Mouse (Mus musculus) liver, adult 2 months (tissue): ENCODE measurements around the gene Camkmt. TPM values are rescaled to one million over a fixed set of nuclear protein-coding genes. Genes with fewer than 3 reads are reported as not detected.

ENCODE experiments used
- DNase-seq: peaks from one replicate; pipeline ENCODE4 v3.0.0-alpha.2; 2011; ENCODE audit warnings: low read depth, low spot score; ENCODE audit errors: extremely low read depth
- H3K27ac ChIP-seq: fragments of 200-500 bp; replicated peaks from 2 replicates; pipeline ENCODE4 v1.5.1; 2012; ENCODE audit warnings: low read depth, mild to moderate bottlenecking, control low read depth, inconsistent platforms, low read length; ENCODE audit not compliant: insufficient read depth
- H3K27me3 ChIP-seq: fragments of 200-500 bp; 2 replicates; pipeline ENCODE4 v1.6.1; 2012; ENCODE audit warnings: mild to moderate bottlenecking, moderate library complexity, low read length, inconsistent platforms; ENCODE audit not compliant: control insufficient read depth, insufficient read depth
- H3K36me3 ChIP-seq: fragments of 200-500 bp; 2 replicates; pipeline ENCODE4 v1.6.1; 2012; ENCODE audit warnings: low read length, inconsistent platforms; ENCODE audit not compliant: control insufficient read depth, insufficient read depth
- H3K4me1 ChIP-seq: fragments of 200-500 bp; 2 replicates; pipeline ENCODE4 v1.6.1; 2011; ENCODE audit warnings: low read length; ENCODE audit not compliant: control insufficient read depth, insufficient read depth
- H3K4me3 ChIP-seq: fragments of 200-500 bp; 2 replicates; pipeline ENCODE4 v1.5.1; 2011; ENCODE audit warnings: low read depth, mild to moderate bottlenecking, control low read depth, low read length, moderate library complexity; ENCODE audit not compliant: insufficient read depth
- H3K79me2 ChIP-seq: fragments of 200-500 bp; 2 replicates; pipeline ENCODE4 v1.6.1; 2012; ENCODE audit warnings: inconsistent platforms, mild to moderate bottlenecking, low read length, moderate library complexity; ENCODE audit not compliant: control insufficient read depth, insufficient read depth
- H3K9ac ChIP-seq: fragments of 200-500 bp; 2 replicates; pipeline ENCODE4 v1.6.1; 2012; ENCODE audit warnings: low read depth, mild to moderate bottlenecking, control low read depth, inconsistent platforms, low read length
- CTCF ChIP-seq: fragments of 200-500 bp; IDR thresholded peaks from 2 replicates; pipeline ENCODE4 v1.5.1; 2011; ENCODE audit warnings: low read depth, low read length, control low read depth
- POLR2A ChIP-seq: fragments of 200-500 bp; IDR thresholded peaks from 2 replicates; pipeline ENCODE4 v1.6.1; 2011; ENCODE audit warnings: low read length, control low read depth; ENCODE audit not compliant: insufficient read depth; ENCODE audit errors: extremely low read depth
- WGBS: fragments of 180-500 bp; shearing (Covaris S2); methylation state at CpG from one replicate; pipeline ENCODE4 v1.1.7; 2018; 5-methylcytosine and 5-hydroxymethylcytosine counted together
- polyA plus RNA-seq: library from polyadenylated mRNA; depleted of rRNA; stranded (reverse); fragments of >200 nt; gene quantifications from 2 replicates; pipeline ENCODE4 v1.2.3, GENCODE M21; 2012
- total RNA-seq: library from RNA; depleted of rRNA; stranded (reverse); fragments of >200 nt; gene quantifications from 2 replicates; pipeline ENCODE4 v1.2.3, GENCODE M21; 2014

The Camkmt gene
- total and polyA plus RNA-seq, 2 experiments, result 1.7 to 2.0 TPM

DNA sequence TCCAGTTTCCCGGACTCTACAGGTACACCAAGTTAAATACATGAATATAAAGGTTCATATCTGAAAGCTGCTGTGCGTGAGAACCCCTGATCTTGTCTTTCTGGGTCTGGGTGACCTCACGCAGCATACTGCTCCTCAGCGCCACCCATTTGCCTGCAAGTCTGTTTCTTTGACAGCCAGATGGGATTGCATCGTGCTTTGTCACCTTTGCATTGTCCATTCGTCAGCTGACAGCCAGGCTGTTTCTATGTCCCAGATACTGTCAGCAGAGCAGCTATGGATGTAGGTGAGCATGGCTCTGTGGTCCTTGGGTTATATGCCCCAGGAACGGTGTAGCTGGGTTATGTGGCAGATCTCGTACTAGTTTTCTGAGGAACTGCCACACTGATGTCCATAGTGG, 278.4 kb downstream of the Camkmt start:
- Histone ChIP-seq H3K27ac (no peak overlapping the region), H3K36me3 (no peaks in the 10 kb centered on the region), H3K4me3 (no peak overlapping the region), H3K79me2 (no peaks in the 10 kb centered on the region), H3K27me3 (no peaks in the 10 kb centered on the region), H3K9ac (no peak overlapping the region), H3K4me1 (no peaks in the 10 kb centered on the region)
- no peak for DNase-seq
- 72% methylated on average over 8 of the region's 8 CpGs for WGBS
- TF ChIP-seq CTCF (no peak), POLR2A (no peak)

DNA sequence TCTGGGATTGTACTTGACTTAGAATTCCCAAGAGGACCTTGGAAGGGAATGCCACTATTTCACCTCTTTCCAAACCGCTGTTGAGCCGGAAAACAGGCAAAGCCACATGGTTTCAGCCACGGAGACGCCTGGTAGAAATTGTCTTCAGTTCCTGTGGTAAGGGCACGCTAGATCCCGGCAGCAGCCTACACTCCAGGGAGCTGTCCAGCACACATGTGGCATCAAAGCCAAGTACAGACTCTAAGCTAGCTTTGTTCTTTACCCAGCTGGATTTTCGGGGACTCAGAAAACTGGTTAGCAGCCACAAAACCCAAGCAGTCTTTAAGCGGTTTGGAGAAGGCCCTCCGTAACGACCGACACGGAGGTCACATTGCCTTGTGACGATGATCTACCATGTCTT, 281.7 kb downstream of the Camkmt start:
- WGBS, result 74% methylated on average over 13 of the region's 13 CpGs
- Histone ChIP-seq H3K9ac (no peak overlapping the region), H3K36me3 (no peaks in the 10 kb centered on the region), H3K4me1 (no peaks in the 10 kb centered on the region; the same call in 1 of the 2 replicates), H3K79me2 (no peaks in the 10 kb centered on the region), H3K27ac (no peak overlapping the region), H3K27me3 (no peaks in the 10 kb centered on the region), H3K4me3 (no peak overlapping the region)
- no peak for DNase-seq
- no peak for TF ChIP-seq CTCF
- TF ChIP-seq POLR2A, result no peak

DNA sequence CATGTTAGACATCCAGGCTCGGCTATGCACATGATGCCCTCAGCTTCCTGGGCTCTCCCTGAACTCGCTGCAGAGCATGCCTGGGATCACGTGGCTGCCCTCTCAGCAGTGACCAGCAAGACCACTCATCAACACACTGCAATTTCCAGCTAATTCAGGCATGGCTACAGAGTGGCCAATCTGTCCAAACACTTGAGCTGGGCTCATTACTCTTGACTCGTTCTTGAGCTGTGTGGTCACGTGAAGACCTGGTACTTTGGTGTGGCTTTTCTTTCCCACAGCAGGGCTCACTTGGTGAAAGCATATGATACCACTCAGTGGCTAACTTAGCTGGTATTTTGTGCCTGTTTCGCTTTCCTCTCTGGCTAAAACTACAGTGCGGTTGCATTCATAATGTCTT, 282.2 kb downstream of the Camkmt start:
- Histone ChIP-seq H3K4me3 (no peak overlapping the region), H3K36me3 (no peaks in the 10 kb centered on the region), H3K9ac (no peak overlapping the region), H3K79me2 (no peaks in the 10 kb centered on the region), H3K27me3 (no peaks in the 10 kb centered on the region), H3K27ac (no peak overlapping the region), H3K4me1 (no peaks in the 10 kb centered on the region; the same call in 1 of the 2 replicates)
- DNase-seq, result no peak
- WGBS, result 88% methylated on average over 7 of the region's 7 CpGs
- TF ChIP-seq CTCF (no peak), POLR2A (no peak)

GRCm38 (mm10) chr17:85374100-85374833, 283.9 kb downstream of the Camkmt start:
- H3K4me1 ChIP-seq, result no peaks in the 10 kb centered on the region; the same call in 1 of the 2 replicates
- no peak overlapping the region for H3K4me3 ChIP-seq
- 86% methylated on average over 19 of the region's 19 CpGs for WGBS
- no peaks in the 10 kb centered on the region for H3K36me3 ChIP-seq
- no peak for DNase-seq
- H3K79me2 ChIP-seq, result no peaks in the 10 kb centered on the region
- no peak overlapping the region for H3K27ac ChIP-seq
- H3K9ac ChIP-seq, result no peak overlapping the region
- no peaks in the 10 kb centered on the region for H3K27me3 ChIP-seq
- TF ChIP-seq POLR2A (no peak), CTCF (no peak)

DNA sequence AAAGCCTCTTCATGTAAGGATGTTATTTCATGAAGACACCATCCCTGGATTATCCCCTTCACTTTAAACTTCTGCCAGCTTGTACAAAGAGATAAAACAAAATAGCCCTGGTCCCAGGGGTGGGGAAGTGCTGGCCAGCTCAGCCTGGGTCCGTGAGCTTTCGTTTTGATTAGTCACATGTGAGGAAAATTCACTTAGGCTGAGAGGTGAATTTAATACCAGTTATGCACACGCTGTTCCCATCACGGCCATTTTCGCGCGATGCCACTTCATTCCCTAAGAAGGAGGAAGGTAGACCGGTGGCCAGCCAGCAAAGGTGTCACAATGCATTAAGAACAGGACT, 284.5 kb downstream of the Camkmt start:
- Histone ChIP-seq H3K79me2 (no peaks in the 10 kb centered on the region), H3K27ac (no peak overlapping the region), H3K4me1 (no peaks in the 10 kb centered on the region; the same call in 1 of the 2 replicates), H3K4me3 (no peak overlapping the region), H3K36me3 (no peaks in the 10 kb centered on the region), H3K9ac (no peak overlapping the region), H3K27me3 (no peaks in the 10 kb centered on the region)
- WGBS, result 81% methylated on average over 8 of the region's 8 CpGs
- TF ChIP-seq CTCF (no peak), POLR2A (no peak)
- no peak for DNase-seq

GRCm38 (mm10) chr17:85375523-85375922, 285.2 kb downstream of the Camkmt start:
- no peaks in the 10 kb centered on the region for H3K36me3 ChIP-seq

More at GRCm38 (mm10) chr17:85375523-85375922, 285.2 kb downstream of the Camkmt start:
- Histone ChIP-seq H3K4me1 (no peaks in the 10 kb centered on the region; the same call in 1 of the 2 replicates), H3K27me3 (no peaks in the 10 kb centered on the region), H3K9ac (no peak overlapping the region), H3K79me2 (no peaks in the 10 kb centered on the region), H3K27ac (no peak overlapping the region), H3K4me3 (no peak overlapping the region)
- no peak for DNase-seq
- TF ChIP-seq CTCF, result no peak
- no peak for TF ChIP-seq POLR2A
- 67% methylated on average over 10 of the region's 10 CpGs for WGBS
